Mouse (Mus musculus): ENCODE measurements at regions not wholly inside any gene's neighbourhood (a gene's known extent, or its start where the extent isn't known, plus 50 kb on each side); places are given as distances from the start of the nearest gene placed in this dataset.

DNA sequence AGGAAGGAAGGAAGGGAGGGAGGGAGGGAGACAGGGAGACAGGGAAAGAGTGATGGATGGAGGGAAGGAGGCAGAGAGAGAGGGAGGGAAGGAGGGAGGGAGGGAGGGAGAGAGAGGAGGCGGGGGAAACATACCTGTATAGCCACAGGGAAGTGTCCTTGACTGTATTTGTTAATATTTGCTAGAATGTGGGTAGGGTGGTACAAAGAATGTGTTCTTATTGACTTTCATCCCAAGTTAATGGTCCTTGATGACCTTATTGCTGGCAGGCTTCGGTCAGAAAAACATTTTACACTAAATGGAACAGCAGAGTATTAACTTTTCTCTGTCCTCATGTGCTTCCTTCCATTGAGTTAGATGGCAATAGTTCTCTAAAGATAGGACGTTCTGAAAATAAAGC lies 171.0 kb upstream of the Ctnnb1 start:
- TF ChIP-seq CTCF (IDR thresholded peaks at IDR 0.05; ENCODE audit: low read depth, low read length) (no peak), POLR2A (IDR thresholded peaks at IDR 0.05; ENCODE audit: insufficient read depth, low read length) (no peak)

Data from ES-Bruce4 (cell line).